Mouse (Mus musculus): Measurements from ENCODE around the gene App.

App gene

GRCm38 (mm10) chr16:85037969-85038644 lies 135.5 kb downstream of the App start:
- ATAC-seq (ENCODE audit: insufficient number of reproducible peaks, low FRiP score, low TSS enrichment), result no peak

- ATAC-seq (ENCODE audit: insufficient number of reproducible peaks, low FRiP score, low TSS enrichment), result no peak
Observed at GRCm38 (mm10) chr16:85035815-85036214, 137.8 kb downstream of the App start.

- ATAC-seq (ENCODE audit: insufficient number of reproducible peaks, low FRiP score, low TSS enrichment), result no peak
Observed at GRCm38 (mm10) chr16:85033747-85034146, 139.8 kb downstream of the App start.

- no peak for ATAC-seq (ENCODE audit: insufficient number of reproducible peaks, low FRiP score, low TSS enrichment)
Observed at GRCm38 (mm10) chr16:85030810-85031209, 142.8 kb downstream of the App start.

GRCm38 (mm10) chr16:85028396-85028795 lies 145.2 kb downstream of the App start:
- ATAC-seq (ENCODE audit: insufficient number of reproducible peaks, low FRiP score, low TSS enrichment), result no peak

GRCm38 (mm10) chr16:85024706-85025105 lies 148.9 kb downstream of the App start:
- no peak for ATAC-seq (ENCODE audit: insufficient number of reproducible peaks, low FRiP score, low TSS enrichment)

- no peak for ATAC-seq (ENCODE audit: insufficient number of reproducible peaks, low FRiP score, low TSS enrichment)
Observed at GRCm38 (mm10) chr16:85023106-85023505, 150.5 kb downstream of the App start.

GRCm38 (mm10) chr16:85020696-85021323 lies 152.8 kb downstream of the App start:
- no peak for ATAC-seq (ENCODE audit: insufficient number of reproducible peaks, low FRiP score, low TSS enrichment)

GRCm38 (mm10) chr16:85019273-85019672 lies 154.3 kb downstream of the App start:
- ATAC-seq (ENCODE audit: insufficient number of reproducible peaks, low FRiP score, low TSS enrichment), result no peak

GRCm38 (mm10) chr16:85017845-85018244 lies 155.7 kb downstream of the App start:
- no peak for ATAC-seq (ENCODE audit: insufficient number of reproducible peaks, low FRiP score, low TSS enrichment)

- no peak for ATAC-seq (ENCODE audit: insufficient number of reproducible peaks, low FRiP score, low TSS enrichment)
Observed at GRCm38 (mm10) chr16:85012695-85013094, 160.9 kb downstream of the App start.

GRCm38 (mm10) chr16:85012172-85012571 lies 161.4 kb downstream of the App start:
- ATAC-seq (ENCODE audit: insufficient number of reproducible peaks, low FRiP score, low TSS enrichment), result no peak

- ATAC-seq (ENCODE audit: insufficient number of reproducible peaks, low FRiP score, low TSS enrichment), result peak; percentile 97
Observed at GRCm38 (mm10) chr16:85010651-85011050, 162.9 kb downstream of the App start.

GRCm38 (mm10) chr16:85008866-85009645 lies 164.5 kb downstream of the App start:
- no peak for ATAC-seq (ENCODE audit: insufficient number of reproducible peaks, low FRiP score, low TSS enrichment)

- ATAC-seq (ENCODE audit: insufficient number of reproducible peaks, low FRiP score, low TSS enrichment), result peak; percentile 73
Observed at GRCm38 (mm10) chr16:85001939-85002556, 171.5 kb downstream of the App start.

- no peak for ATAC-seq (ENCODE audit: insufficient number of reproducible peaks, low FRiP score, low TSS enrichment)
Observed at GRCm38 (mm10) chr16:85000304-85000703, 173.3 kb downstream of the App start.

GRCm38 (mm10) chr16:84997551-84997950 lies 176.0 kb downstream of the App start:
- no peak for ATAC-seq (ENCODE audit: insufficient number of reproducible peaks, low FRiP score, low TSS enrichment)

- no peak for ATAC-seq (ENCODE audit: insufficient number of reproducible peaks, low FRiP score, low TSS enrichment)
Observed at GRCm38 (mm10) chr16:84995441-84995867, 178.1 kb downstream of the App start.

- ATAC-seq (ENCODE audit: insufficient number of reproducible peaks, low FRiP score, low TSS enrichment), result no peak
Observed at GRCm38 (mm10) chr16:84992888-84993287, 180.7 kb downstream of the App start.

- no peak for ATAC-seq (ENCODE audit: insufficient number of reproducible peaks, low FRiP score, low TSS enrichment)
Observed at GRCm38 (mm10) chr16:84991011-84991410, 182.6 kb downstream of the App start.

- no peak for ATAC-seq (ENCODE audit: insufficient number of reproducible peaks, low FRiP score, low TSS enrichment)
Observed at GRCm38 (mm10) chr16:84989938-84990337, 183.6 kb downstream of the App start.
